Mouse (Mus musculus) gastrocnemius, adult 18-20 months (tissue): ENCODE results near the gene Per2. TPM values are rescaled to one million over a fixed set of nuclear protein-coding genes. Genes with fewer than 3 reads are reported as not detected.

ENCODE experiments used
- DNase-seq: peaks from one replicate; pipeline ENCODE4 v3.0.0; 2021; ENCODE audit warnings: low spot score
- total RNA-seq, 2 experiments: library from RNA; stranded (reverse); gene quantifications; 2 replicates each; pipeline ENCODE4 v1.2.3; 2021

Per2 gene
- total RNA-seq, 2 experiments from 2014 or later: 2.3 to 3.0 TPM

- DNase-seq: no peak
These were observed 945 bp upstream of the Per2 start for GRCm38 (mm10) chr1:91460069-91460468.

GRCm38 (mm10) chr1:91458223-91458861 is 782 bp downstream of the Per2 start:
- peak; percentile 38 for DNase-seq

GRCm38 (mm10) chr1:91457698-91458097 is 1.4 kb downstream of the Per2 start:
- DNase-seq: peak; percentile 54

GRCm38 (mm10) chr1:91457116-91457515 is 2.0 kb downstream of the Per2 start:
- DNase-seq: no peak

GRCm38 (mm10) chr1:91456301-91456801 is 2.8 kb downstream of the Per2 start:
- peak; percentile 75 for DNase-seq

- peak; percentile 75 for DNase-seq
These were observed 3.4 kb downstream of the Per2 start for GRCm38 (mm10) chr1:91455661-91456161.

- DNase-seq: no peak
These were observed 4.2 kb downstream of the Per2 start for GRCm38 (mm10) chr1:91454927-91455326.

- no peak for DNase-seq
These were observed 4.8 kb downstream of the Per2 start for GRCm38 (mm10) chr1:91454366-91454765.

GRCm38 (mm10) chr1:91453932-91454331 is 5.2 kb downstream of the Per2 start:
- DNase-seq: no peak

GRCm38 (mm10) chr1:91451547-91452084 is 7.5 kb downstream of the Per2 start:
- no peak for DNase-seq

- peak; percentile 76 for DNase-seq
These were observed 8.3 kb downstream of the Per2 start for GRCm38 (mm10) chr1:91450851-91451250.

- DNase-seq: no peak
These were observed 10.4 kb downstream of the Per2 start for GRCm38 (mm10) chr1:91448688-91449087.

GRCm38 (mm10) chr1:91446511-91446910 is 12.6 kb downstream of the Per2 start:
- no peak for DNase-seq

GRCm38 (mm10) chr1:91446060-91446459 is 13.1 kb downstream of the Per2 start:
- peak; percentile 90 for DNase-seq

- DNase-seq: peak; percentile 53
These were observed 14.0 kb downstream of the Per2 start for GRCm38 (mm10) chr1:91444841-91445830.

- DNase-seq: no peak
These were observed 16.7 kb downstream of the Per2 start for GRCm38 (mm10) chr1:91442350-91442990.

GRCm38 (mm10) chr1:91441855-91442254 is 17.3 kb downstream of the Per2 start:
- no peak for DNase-seq

GRCm38 (mm10) chr1:91439776-91440175 is 19.3 kb downstream of the Per2 start:
- DNase-seq: no peak

GRCm38 (mm10) chr1:91437573-91437972 is 21.6 kb downstream of the Per2 start:
- DNase-seq: no peak

- DNase-seq: no peak
These were observed 22.1 kb downstream of the Per2 start for GRCm38 (mm10) chr1:91437083-91437400.

- DNase-seq: peak; percentile 93
These were observed 22.6 kb downstream of the Per2 start for GRCm38 (mm10) chr1:91436380-91437082.
